Mouse (Mus musculus): Measurements from ENCODE around the gene Gstcd.

- TF ChIP-seq CTCF (IDR thresholded peaks at IDR 0.05; ENCODE audit: extremely low read depth, insufficient read depth, low read length) (no peak), POLR2A (IDR thresholded peaks at IDR 0.05; ENCODE audit: extremely low read depth, insufficient read depth, low read length) (no peak)
Measured at GRCm38 (mm10) chr3:132995172-132995903, 96.5 kb downstream of the Gstcd start.

Data from cortical plate, adult 2 months (tissue).